Mouse (Mus musculus) G1E (cell line): Measurements from ENCODE around the gene Doxl2.

Source experiments
- CTCF ChIP-seq: IDR thresholded peaks from 2 replicates; pipeline ENCODE4 v1.5.1; 2012; ENCODE audit warnings: low read depth, low read length, inconsistent platforms, mixed read lengths
- GATA1 ChIP-seq: IDR thresholded peaks from 2 replicates; pipeline ENCODE4 v1.6.1; 2012; ENCODE audit warnings: borderline replicate concordance, low read length, inconsistent platforms, mixed read lengths
- GATA2 ChIP-seq: IDR thresholded peaks from 2 replicates; pipeline ENCODE4 v1.6.1; 2012; ENCODE audit warnings: low read depth, low read length, inconsistent platforms, borderline replicate concordance
- POLR2AphosphoS5 ChIP-seq: IDR thresholded peaks from 2 replicates; pipeline ENCODE4 v1.6.1; 2012; ENCODE audit warnings: low read depth, low read length, inconsistent platforms; ENCODE audit not compliant: insufficient replicate concordance
- TAL1 ChIP-seq: conservative IDR thresholded peaks from 2 replicates; pipeline ENCODE4 v1.6.1; 2012; ENCODE audit warnings: low read depth, low read length, inconsistent platforms, mixed read lengths

GRCm38 (mm10) chr6:48954946-48955345 is 19.8 kb upstream of the Doxl2 start:
- TF ChIP-seq CTCF = no peak
- no peak for TF ChIP-seq GATA2
- no peak for TF ChIP-seq TAL1
- TF ChIP-seq POLR2AphosphoS5 = no peak
- TF ChIP-seq GATA1 = no peak
